Mouse (Mus musculus) left cerebral cortex, adult 2 months (tissue): ENCODE data around the gene Odf3l1. TPM values are rescaled to one million over a fixed set of nuclear protein-coding genes. Genes with fewer than 3 reads are reported as not detected.

Experiments used
- DNase-seq, 2 experiments: peaks; one replicate each; pipeline ENCODE4 v3.0.0; 2021 to 2022; ENCODE audit warnings: low spot score in 2 of 2, mixed read lengths in 1 of 2; ENCODE audit errors: extremely low spot score in 1 of 2
- H3K27ac ChIP-seq: fragments of 200-600 bp; 2 replicates; pipeline ENCODE4 v1.8.1; 2022
- H3K4me3 ChIP-seq: fragments of 200-600 bp; 2 replicates; pipeline ENCODE4 v1.8.1; 2022
- CTCF ChIP-seq: fragments of 200-600 bp; IDR thresholded peaks from 2 replicates; pipeline ENCODE4 v1.8.1; 2022; ENCODE audit warnings: antibody characterized with exemption, mild to moderate bottlenecking, moderate library complexity
- intact Hi-C: fragments of 180-260 bp; cut with DNase I; formaldehyde crosslinking; loops from one replicate; pipeline ENCODE4 v1.15.1; 2025
- total RNA-seq, 2 experiments: library from RNA; stranded (reverse); gene quantifications; 2 replicates each; pipeline ENCODE4 v1.2.3; 2021

Gene Odf3l1
- total RNA-seq, 2 experiments from 2014 or later = not detected

GRCm38 (mm10) chr9:56862863-56863262 is 1.6 kb downstream of the Odf3l1 start:
- H3K27ac ChIP-seq = no peak overlapping the region
- H3K4me3 ChIP-seq = no peak overlapping the region
- no peak for DNase-seq
- no peak for TF ChIP-seq CTCF
- intact Hi-C loops = no loop called here

- TF ChIP-seq CTCF = no peak
- intact Hi-C loops = no loop called here
- no peak for DNase-seq
- Histone ChIP-seq H3K27ac (no peak overlapping the region), H3K4me3 (no peak overlapping the region)
Observed at GRCm38 (mm10) chr9:56860486-56861269, 3.8 kb downstream of the Odf3l1 start.

- TF ChIP-seq CTCF = no peak
- Histone ChIP-seq H3K4me3 (no peak overlapping the region), H3K27ac (no peak overlapping the region)
- intact Hi-C loops = no loop called here
- no peak for DNase-seq
Observed at GRCm38 (mm10) chr9:56860035-56860434, 4.4 kb downstream of the Odf3l1 start.

GRCm38 (mm10) chr9:56857463-56857862 is 7.0 kb downstream of the Odf3l1 start:
- TF ChIP-seq CTCF = no peak
- intact Hi-C loops = no loop called here
- no peak overlapping the region for H3K27ac ChIP-seq
- no peak overlapping the region for H3K4me3 ChIP-seq
- DNase-seq = no peak

- Histone ChIP-seq H3K27ac (no peak overlapping the region), H3K4me3 (no peak overlapping the region)
- intact Hi-C loops = no loop called here
- no peak for TF ChIP-seq CTCF
- DNase-seq = no peak
Observed at GRCm38 (mm10) chr9:56851778-56852177, 12.7 kb downstream of the Odf3l1 start.

GRCm38 (mm10) chr9:56850905-56851252 is 13.6 kb downstream of the Odf3l1 start:
- no peak for TF ChIP-seq CTCF
- intact Hi-C loops = no loop called here
- no peak for DNase-seq
- Histone ChIP-seq H3K4me3 (no peak overlapping the region), H3K27ac (no peak overlapping the region)

GRCm38 (mm10) chr9:56850128-56850904 is 14.2 kb downstream of the Odf3l1 start:
- no peak overlapping the region for H3K4me3 ChIP-seq
- intact Hi-C loops = no loop called here
- DNase-seq = no peak
- no peak overlapping the region for H3K27ac ChIP-seq
- TF ChIP-seq CTCF = no peak

- intact Hi-C loops = no loop called here
- TF ChIP-seq CTCF = peak; percentile 84
- no peak overlapping the region for H3K4me3 ChIP-seq
- no peak overlapping the region for H3K27ac ChIP-seq
- peak; percentile 64 to 81 for DNase-seq
Observed at GRCm38 (mm10) chr9:56847523-56847922, 17.0 kb downstream of the Odf3l1 start.

GRCm38 (mm10) chr9:56844644-56845043 is 19.8 kb downstream of the Odf3l1 start:
- DNase-seq = no peak
- H3K4me3 ChIP-seq = no peak overlapping the region
- intact Hi-C loops = no loop called here
- no peak overlapping the region for H3K27ac ChIP-seq
- no peak for TF ChIP-seq CTCF

- no peak overlapping the region for H3K4me3 ChIP-seq
- H3K27ac ChIP-seq = no peak overlapping the region
- peak; percentile 72 to 83 for DNase-seq
- intact Hi-C loops = loop anchor here (1.0 kb wide), 1 partner anchor 46 kb away; no protein-coding TSS in a partner anchor
- peak; percentile 95 for TF ChIP-seq CTCF
Observed at GRCm38 (mm10) chr9:56843679-56844188, 20.7 kb downstream of the Odf3l1 start.

GRCm38 (mm10) chr9:56842303-56842719 is 22.2 kb downstream of the Odf3l1 start:
- no peak overlapping the region for H3K27ac ChIP-seq
- intact Hi-C loops = no loop called here
- no peak overlapping the region for H3K4me3 ChIP-seq
- no peak for TF ChIP-seq CTCF
- DNase-seq = no peak

GRCm38 (mm10) chr9:56841864-56842263 is 22.6 kb downstream of the Odf3l1 start:
- Histone ChIP-seq H3K27ac (no peak overlapping the region), H3K4me3 (no peak overlapping the region)
- no peak for TF ChIP-seq CTCF
- intact Hi-C loops = no loop called here
- no peak for DNase-seq
